Mouse (Mus musculus) layer of hippocampus, postnatal 10 days (tissue): ENCODE results near the gene Kat2a. TPM values are rescaled to one million over a fixed set of nuclear protein-coding genes. Genes with fewer than 3 reads are reported as not detected.

ENCODE experiments used
- DNase-seq, 2 experiments: peaks; one replicate each; pipeline ENCODE4 v3.0.0; 2021; ENCODE audit warnings: low spot score in 2 of 2
- total RNA-seq, 2 experiments: library from RNA; stranded (reverse); gene quantifications; 2 replicates each; pipeline ENCODE4 v1.2.3; 2021

Kat2a gene
- total RNA-seq, 2 experiments from 2014 or later, result 61.6 to 66.2 TPM

- no peak for DNase-seq
Observed at GRCm38 (mm10) chr11:100710977-100711376, 1.3 kb downstream of the Kat2a start.

GRCm38 (mm10) chr11:100710528-100710927 lies 1.7 kb downstream of the Kat2a start:
- DNase-seq, result peak in 1 of 2 experiments; percentile 11

- DNase-seq, result no peak
Observed at GRCm38 (mm10) chr11:100709201-100709810, 3.0 kb downstream of the Kat2a start.

DNA sequence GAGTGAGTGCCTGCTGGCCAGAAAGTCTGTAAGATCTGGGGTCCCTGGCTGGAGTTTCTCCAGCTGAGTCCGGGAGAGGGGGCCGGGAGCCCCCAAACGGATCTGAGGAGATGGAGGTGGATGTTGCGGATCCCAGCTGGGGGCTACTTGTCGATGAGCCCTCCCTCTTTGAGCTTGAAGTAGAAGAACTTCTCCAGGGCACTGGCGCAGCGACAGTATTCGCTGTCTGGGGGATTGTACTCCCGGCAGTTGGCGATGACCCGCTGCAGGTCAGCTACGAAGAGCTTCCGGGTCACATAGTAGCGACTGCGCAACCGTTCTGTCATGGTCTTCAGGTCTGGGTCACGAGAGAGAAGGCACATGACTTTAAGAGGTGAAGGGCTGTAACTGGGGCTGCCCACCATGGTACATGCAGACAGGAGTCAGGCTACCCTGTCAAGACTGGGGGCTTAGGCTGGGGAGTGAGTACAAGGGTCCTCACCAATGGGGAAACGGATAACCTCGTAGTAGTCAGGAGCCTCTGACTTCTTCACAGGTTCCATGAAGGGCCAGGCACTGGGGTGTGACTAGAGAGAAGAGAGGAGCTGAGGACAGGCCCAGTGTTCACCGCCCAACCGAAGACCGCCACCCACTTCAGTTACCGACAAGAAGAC lies 7.0 kb downstream of the Kat2a start:
- no peak for DNase-seq

GRCm38 (mm10) chr11:100703851-100704531 lies 8.3 kb downstream of the Kat2a start, which contains the start of gene Dhx58:
Dhx58 (minus strand) TSS chr11:100704271.
- no peak for DNase-seq

- DNase-seq, result no peak
Observed at GRCm38 (mm10) chr11:100703366-100703765, 8.9 kb downstream of the Kat2a start.

- DNase-seq, result no peak
Observed at GRCm38 (mm10) chr11:100702906-100703305, 9.4 kb downstream of the Kat2a start.

- peak; percentile 70 to 79 for DNase-seq
Observed at GRCm38 (mm10) chr11:100702081-100702851, 10.0 kb downstream of the Kat2a start.

GRCm38 (mm10) chr11:100701301-100701700 lies 11.0 kb downstream of the Kat2a start:
- DNase-seq, result peak in 1 of 2 experiments; percentile 46

DNA sequence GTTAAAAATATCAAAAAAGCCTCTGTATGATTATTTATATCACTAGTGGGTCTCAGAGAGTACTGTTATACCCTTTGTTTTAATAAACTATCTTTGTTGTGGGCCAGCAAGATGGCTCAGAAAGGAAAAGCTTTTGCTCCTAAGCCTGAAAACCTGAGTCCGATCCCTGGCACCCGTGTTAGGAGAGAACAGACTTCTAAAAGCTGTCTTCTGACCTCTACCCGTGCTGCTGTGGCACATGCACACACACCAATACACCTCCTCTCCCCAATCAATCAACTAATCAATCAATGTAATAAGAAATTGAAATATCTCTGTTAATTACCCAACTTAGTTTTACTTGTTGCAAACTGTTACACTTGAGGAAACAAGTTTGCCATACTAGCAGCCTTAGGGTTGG lies 11.6 kb downstream of the Kat2a start:
- no peak for DNase-seq

DNA sequence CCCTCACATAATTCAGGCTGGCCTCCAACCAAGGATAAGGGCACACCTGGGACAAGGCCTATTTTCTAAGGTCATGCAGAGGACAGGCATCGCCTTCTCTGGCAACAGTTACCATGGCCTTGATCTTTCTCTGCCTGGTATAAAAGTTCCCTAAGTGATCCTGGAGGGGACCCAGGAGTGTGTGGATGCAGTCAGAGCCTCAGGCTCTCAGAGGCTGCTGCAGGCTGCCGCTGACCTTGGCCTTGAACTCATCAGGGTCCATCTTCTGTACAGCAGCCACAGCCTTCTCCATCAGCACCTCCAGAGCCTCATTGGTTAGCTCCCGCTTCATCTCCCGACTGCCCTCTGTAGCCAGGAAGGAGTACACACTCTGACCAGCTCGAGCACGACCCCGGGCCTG lies 14.3 kb downstream of the Kat2a start:
- no peak for DNase-seq

DNA sequence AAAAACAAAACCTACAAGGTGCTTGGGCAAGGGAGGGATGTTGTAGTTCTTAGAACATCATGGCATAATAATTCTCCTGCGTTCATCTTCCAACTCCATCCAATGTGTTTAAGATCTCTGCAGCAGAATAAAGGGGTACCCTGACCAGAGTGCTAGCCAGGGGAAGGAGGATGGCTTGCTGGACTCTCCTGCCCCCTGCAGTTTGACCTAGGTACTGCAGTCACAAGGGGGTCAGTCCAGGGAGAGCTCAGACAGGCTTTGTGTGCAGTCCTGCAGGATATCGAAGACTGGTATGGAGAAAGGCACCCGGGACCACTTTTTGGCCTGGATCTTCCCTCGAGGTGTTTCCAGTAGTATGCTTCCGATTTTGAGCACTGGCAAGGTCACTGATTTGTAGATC lies 17.3 kb downstream of the Kat2a start:
- peak; percentile 90 to 91 for DNase-seq

GRCm38 (mm10) chr11:100693154-100693553 lies 19.1 kb downstream of the Kat2a start:
- DNase-seq, result no peak

- DNase-seq, result no peak
Observed at GRCm38 (mm10) chr11:100692164-100692616, 20.1 kb downstream of the Kat2a start, which contains the start of gene Zfp385c. Zfp385c (minus strand) TSS chr11:100692455.

- DNase-seq, result no peak
Observed at GRCm38 (mm10) chr11:100690389-100690788, 21.9 kb downstream of the Kat2a start.

DNA sequence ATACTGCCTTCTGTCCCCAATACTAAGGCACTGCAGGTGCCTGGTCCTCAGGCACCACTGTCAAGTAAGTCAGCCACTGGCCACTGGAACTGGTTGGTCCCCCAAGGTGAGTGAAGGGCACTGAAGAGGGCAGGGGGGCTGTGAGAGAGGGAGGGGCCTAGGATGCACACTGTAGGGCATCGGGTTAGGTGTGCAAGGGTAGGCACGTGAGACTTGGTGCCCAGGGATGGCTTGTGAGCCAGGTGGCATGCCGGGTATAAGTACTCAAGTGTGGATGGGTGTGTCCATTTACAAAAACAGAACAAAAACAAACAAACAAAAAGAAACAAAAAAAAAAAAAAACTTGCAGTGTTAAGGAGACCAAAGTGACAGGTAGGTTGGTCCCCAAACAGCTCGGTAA lies 23.8 kb downstream of the Kat2a start:
- no peak for DNase-seq

DNA sequence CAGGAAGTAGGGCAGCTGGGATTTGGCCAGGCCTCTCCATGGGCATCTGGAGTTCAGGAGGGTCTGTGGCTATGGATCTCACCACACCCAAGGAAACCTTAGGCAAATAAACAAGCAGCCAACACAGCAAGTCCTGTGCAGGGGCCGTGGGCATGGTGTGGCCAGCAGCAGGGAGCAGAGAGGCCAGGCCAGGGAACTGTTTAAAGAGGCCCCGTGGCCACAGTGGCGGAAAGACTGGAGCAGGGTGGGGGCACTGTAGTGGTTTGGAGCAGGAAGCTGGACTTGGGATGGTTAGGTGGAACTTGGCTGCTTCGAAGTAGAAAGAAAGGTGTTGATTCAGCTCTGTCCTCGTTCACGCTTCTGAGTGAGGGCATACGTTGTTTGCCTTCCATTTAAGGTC lies 25.0 kb downstream of the Kat2a start:
- DNase-seq, result no peak

- DNase-seq, result no peak
Observed at GRCm38 (mm10) chr11:100685371-100685770, 26.9 kb downstream of the Kat2a start.

DNA sequence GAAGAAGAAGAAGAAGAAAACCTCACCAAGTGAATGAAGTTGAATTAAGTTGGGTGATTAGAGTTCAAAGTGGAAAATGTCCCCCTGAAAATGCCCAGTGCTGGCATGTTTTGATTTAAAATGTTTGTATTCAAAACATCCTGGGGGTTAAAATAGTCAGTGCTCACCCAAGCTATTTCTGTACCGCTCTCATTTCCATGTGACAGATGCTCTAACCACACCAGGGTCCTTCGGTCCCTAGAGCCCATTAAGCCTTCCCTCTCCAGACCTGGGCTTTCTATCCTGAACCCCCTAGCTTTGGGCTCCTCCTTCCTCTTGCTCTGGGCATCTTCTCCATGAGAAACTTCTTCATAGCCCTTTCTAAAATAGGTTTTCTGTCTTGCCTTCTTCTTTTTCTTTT lies 28.2 kb downstream of the Kat2a start:
- DNase-seq, result no peak

DNA sequence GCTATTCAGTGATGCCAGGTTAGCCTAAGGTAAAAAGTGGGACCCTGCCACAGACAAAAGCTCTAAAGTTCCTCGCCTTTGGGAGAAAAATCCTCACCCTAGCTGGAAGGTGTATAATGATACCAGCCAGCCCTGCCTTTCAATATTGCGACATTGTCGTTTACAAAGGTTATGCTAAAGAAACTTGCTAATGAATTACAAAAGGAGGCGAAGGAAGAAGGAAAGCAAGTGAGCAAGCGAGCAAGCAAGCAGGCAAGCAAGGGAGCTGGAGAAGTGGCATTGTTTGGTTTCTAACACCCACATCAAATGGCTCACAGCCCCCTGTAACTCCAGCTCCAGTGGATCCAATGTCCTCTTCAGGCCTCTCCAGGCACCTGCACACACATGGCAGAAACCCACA lies 29.7 kb downstream of the Kat2a start:
- no peak for DNase-seq

- no peak for DNase-seq
Observed at GRCm38 (mm10) chr11:100681826-100682225, 30.4 kb downstream of the Kat2a start.
